Mouse (Mus musculus): ENCODE measurements at regions not wholly inside any gene's neighbourhood (a gene's known extent, or its start where the extent isn't known, plus 50 kb on each side); places are given as distances from the start of the nearest gene placed in this dataset.

- no peak for TF ChIP-seq POLR2A (IDR thresholded peaks at IDR 0.05; ENCODE audit: control insufficient read depth, low read depth, low read length)
- no peak for TF ChIP-seq CTCF (IDR thresholded peaks at IDR 0.05; ENCODE audit: control insufficient read depth, insufficient read depth, insufficient replicate concordance, low read depth, low read length)
Observed at GRCm38 (mm10) chr8:39833251-39833650, 841.6 kb upstream of the Adam24 start.

DNA sequence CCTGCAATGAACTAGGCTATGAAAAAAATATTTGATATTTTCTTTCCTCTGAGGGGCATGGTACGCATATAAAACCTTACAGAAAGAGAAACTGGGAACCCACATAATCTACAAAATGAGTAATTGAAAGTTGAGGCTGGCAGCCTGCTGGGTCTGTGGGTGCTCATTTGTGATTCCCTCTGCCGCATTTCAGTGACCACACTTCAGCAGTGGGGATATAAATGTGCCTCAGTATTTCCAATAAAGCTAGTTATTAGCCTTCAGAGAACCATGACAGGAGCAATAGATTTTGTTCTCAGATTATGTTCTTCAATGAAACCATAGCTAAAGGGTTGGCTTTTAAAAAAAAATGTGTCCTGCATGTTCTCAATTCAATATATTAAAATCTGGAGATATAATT is 828.0 kb upstream of the Adam24 start:
- Histone ChIP-seq H3K4me3 (ENCODE audit: control insufficient read depth, low read depth, low read length) (no peak overlapping the region), H3K27ac (ENCODE audit: control insufficient read depth, insufficient read depth, low read depth, low read length) (no peak overlapping the region)
- TF ChIP-seq POLR2A (IDR thresholded peaks at IDR 0.05; ENCODE audit: control insufficient read depth, low read depth, low read length) (no peak), CTCF (IDR thresholded peaks at IDR 0.05; ENCODE audit: control insufficient read depth, insufficient read depth, insufficient replicate concordance, low read depth, low read length) (no peak)

More at GRCm38 (mm10) chr8:39833251-39833650, 841.6 kb upstream of the Adam24 start:
- Histone ChIP-seq H3K27me3 (ENCODE audit: control insufficient read depth, insufficient read depth, low read length) (no peaks in the 10 kb centered on the region), H3K4me1 (ENCODE audit: control insufficient read depth, insufficient read depth, low read length) (no peaks in the 10 kb centered on the region), H3K27ac (ENCODE audit: control insufficient read depth, insufficient read depth, low read depth, low read length) (no peak overlapping the region), H3K4me3 (ENCODE audit: control insufficient read depth, low read depth, low read length) (no peak overlapping the region), H3K36me3 (ENCODE audit: control insufficient read depth, insufficient read depth, low read length) (no peaks in the 10 kb centered on the region)

GRCm38 (mm10) chr8:39862544-39862943 is 812.3 kb upstream of the Adam24 start:
- Histone ChIP-seq H3K36me3 (ENCODE audit: control insufficient read depth, insufficient read depth, low read length) (no peaks in the 10 kb centered on the region), H3K27ac (ENCODE audit: control insufficient read depth, insufficient read depth, low read depth, low read length) (no peak overlapping the region), H3K4me3 (ENCODE audit: control insufficient read depth, low read depth, low read length) (no peak overlapping the region), H3K4me1 (ENCODE audit: control insufficient read depth, insufficient read depth, low read length) (no peaks in the 10 kb centered on the region; the same call in 1 of the 2 replicates), H3K27me3 (ENCODE audit: control insufficient read depth, insufficient read depth, low read length) (no peaks in the 10 kb centered on the region)
- TF ChIP-seq CTCF (IDR thresholded peaks at IDR 0.05; ENCODE audit: control insufficient read depth, insufficient read depth, insufficient replicate concordance, low read depth, low read length) (no peak), POLR2A (IDR thresholded peaks at IDR 0.05; ENCODE audit: control insufficient read depth, low read depth, low read length) (no peak)

More for the DNA sequence above, 828.0 kb upstream of the Adam24 start:
- Histone ChIP-seq H3K4me1 (ENCODE audit: control insufficient read depth, insufficient read depth, low read length) (no peaks in the 10 kb centered on the region), H3K27me3 (ENCODE audit: control insufficient read depth, insufficient read depth, low read length) (no peaks in the 10 kb centered on the region), H3K36me3 (ENCODE audit: control insufficient read depth, insufficient read depth, low read length) (no peaks in the 10 kb centered on the region)

GRCm38 (mm10) chr8:39902251-39902650 is 772.6 kb upstream of the Adam24 start:
- Histone ChIP-seq H3K4me3 (ENCODE audit: control insufficient read depth, low read depth, low read length) (no peak overlapping the region), H3K36me3 (ENCODE audit: control insufficient read depth, insufficient read depth, low read length) (no peaks in the 10 kb centered on the region), H3K27ac (ENCODE audit: control insufficient read depth, insufficient read depth, low read depth, low read length) (no peak overlapping the region), H3K27me3 (ENCODE audit: control insufficient read depth, insufficient read depth, low read length) (no peaks in the 10 kb centered on the region), H3K4me1 (ENCODE audit: control insufficient read depth, insufficient read depth, low read length) (no peaks in the 10 kb centered on the region)
- no peak for TF ChIP-seq POLR2A (IDR thresholded peaks at IDR 0.05; ENCODE audit: control insufficient read depth, low read depth, low read length)
- no peak for TF ChIP-seq CTCF (IDR thresholded peaks at IDR 0.05; ENCODE audit: control insufficient read depth, insufficient read depth, insufficient replicate concordance, low read depth, low read length)

DNA sequence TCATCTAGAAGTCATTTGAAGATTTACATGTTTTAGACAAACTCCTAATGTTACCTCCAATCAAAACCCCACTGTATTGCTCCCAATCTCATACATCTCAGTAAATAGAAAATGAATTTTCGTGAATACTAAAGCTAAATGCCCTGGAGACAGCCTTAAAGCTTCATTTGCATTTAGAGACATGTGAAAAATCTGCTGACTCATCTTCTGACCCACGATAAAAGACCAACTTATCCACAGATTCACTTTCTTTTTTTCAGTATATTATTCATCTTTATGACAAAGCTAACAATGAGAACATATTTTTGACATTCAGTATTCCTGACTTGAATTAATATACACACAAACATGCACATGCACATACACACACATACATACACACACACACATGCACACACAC is 762.0 kb upstream of the Adam24 start:
- Histone ChIP-seq H3K4me1 (ENCODE audit: control insufficient read depth, insufficient read depth, low read length) (no peaks in the 10 kb centered on the region), H3K36me3 (ENCODE audit: control insufficient read depth, insufficient read depth, low read length) (no peaks in the 10 kb centered on the region), H3K27me3 (ENCODE audit: control insufficient read depth, insufficient read depth, low read length) (no peaks in the 10 kb centered on the region), H3K4me3 (ENCODE audit: control insufficient read depth, low read depth, low read length) (no peak overlapping the region), H3K27ac (ENCODE audit: control insufficient read depth, insufficient read depth, low read depth, low read length) (no peak overlapping the region)
- no peak for TF ChIP-seq POLR2A (IDR thresholded peaks at IDR 0.05; ENCODE audit: control insufficient read depth, low read depth, low read length)
- TF ChIP-seq CTCF (IDR thresholded peaks at IDR 0.05; ENCODE audit: control insufficient read depth, insufficient read depth, insufficient replicate concordance, low read depth, low read length): no peak

GRCm38 (mm10) chr8:39921336-39921735 is 753.5 kb upstream of the Adam24 start:
- Histone ChIP-seq H3K36me3 (ENCODE audit: control insufficient read depth, insufficient read depth, low read length) (no peaks in the 10 kb centered on the region), H3K27me3 (ENCODE audit: control insufficient read depth, insufficient read depth, low read length) (no peaks in the 10 kb centered on the region), H3K4me3 (ENCODE audit: control insufficient read depth, low read depth, low read length) (no peak overlapping the region), H3K4me1 (ENCODE audit: control insufficient read depth, insufficient read depth, low read length) (no peaks in the 10 kb centered on the region), H3K27ac (ENCODE audit: control insufficient read depth, insufficient read depth, low read depth, low read length) (no peak overlapping the region)
- TF ChIP-seq CTCF (IDR thresholded peaks at IDR 0.05; ENCODE audit: control insufficient read depth, insufficient read depth, insufficient replicate concordance, low read depth, low read length) (no peak), POLR2A (IDR thresholded peaks at IDR 0.05; ENCODE audit: control insufficient read depth, low read depth, low read length) (no peak)

DNA sequence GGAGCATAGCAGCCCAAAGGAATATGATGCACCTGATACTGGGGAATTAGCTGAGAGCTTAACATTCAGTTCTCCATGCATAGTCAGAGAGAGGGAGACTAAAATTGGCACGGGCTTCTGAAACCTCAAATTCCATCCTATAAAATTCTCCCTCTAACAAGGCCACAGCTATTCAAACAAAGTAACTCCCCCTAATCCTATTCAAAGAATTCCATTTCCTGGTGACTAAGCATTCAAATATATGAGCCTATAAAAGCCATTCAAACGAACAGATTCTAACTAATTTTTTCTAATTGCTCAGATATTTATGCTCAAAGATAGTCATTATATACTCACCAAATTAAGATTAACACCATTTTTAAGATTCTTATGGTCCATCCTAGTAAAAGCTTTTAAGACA is 751.1 kb upstream of the Adam24 start:
- no peaks in the 10 kb centered on the region for H3K4me1 ChIP-seq (ENCODE audit: control insufficient read depth, insufficient read depth, low read length)
- H3K27ac ChIP-seq (ENCODE audit: control insufficient read depth, insufficient read depth, low read depth, low read length): no peak overlapping the region
- H3K27me3 ChIP-seq (ENCODE audit: control insufficient read depth, insufficient read depth, low read length): no peaks in the 10 kb centered on the region
- TF ChIP-seq POLR2A (IDR thresholded peaks at IDR 0.05; ENCODE audit: control insufficient read depth, low read depth, low read length): no peak
- no peak for TF ChIP-seq CTCF (IDR thresholded peaks at IDR 0.05; ENCODE audit: control insufficient read depth, insufficient read depth, insufficient replicate concordance, low read depth, low read length)
- no peak overlapping the region for H3K4me3 ChIP-seq (ENCODE audit: control insufficient read depth, low read depth, low read length)
- H3K36me3 ChIP-seq (ENCODE audit: control insufficient read depth, insufficient read depth, low read length): no peaks in the 10 kb centered on the region

Data from testis, adult 2 months (tissue).